Mouse (Mus musculus): Measurements from ENCODE around the gene Sdhaf4. TPM values are rescaled to one million over a fixed set of nuclear protein-coding genes. Genes with fewer than 3 reads are reported as not detected.

Sdhaf4 gene
- total and polyA plus RNA-seq, 2 experiments from 2014 or later = 41.3 to 111 TPM

DNA sequence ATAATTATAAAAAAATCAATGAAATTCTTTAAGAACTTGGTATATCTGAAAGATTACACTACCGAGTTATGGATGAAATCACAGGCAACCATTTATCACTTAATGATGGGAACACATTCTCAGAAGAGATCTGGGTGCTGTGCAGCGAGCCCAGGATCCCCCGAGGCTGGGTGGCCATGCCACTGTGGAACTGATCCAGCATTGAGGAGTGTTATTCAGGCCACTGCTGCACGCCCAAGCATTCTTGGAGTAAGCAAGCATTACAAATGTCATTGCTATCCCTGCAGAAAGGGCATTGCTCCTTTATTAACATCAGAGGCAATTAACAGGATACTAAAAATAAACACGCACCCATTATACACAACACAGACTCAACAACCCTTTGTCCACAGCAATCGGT lies 5.4 kb upstream of the Sdhaf4 start:
- TF ChIP-seq CTCF (IDR thresholded peaks at IDR 0.05) = no peak
- WGBS = 91% methylated on average over 6 of the region's 6 CpGs
- no peak overlapping the region for H3K27ac ChIP-seq (ENCODE audit: low read depth, low read length)
- H3K9ac ChIP-seq (replicated peaks; ENCODE audit: low read length, poor library complexity, severe bottlenecking) = no peak overlapping the region
- H3K4me2 ChIP-seq (ENCODE audit: low read depth, low read length, poor library complexity, severe bottlenecking) = no peak overlapping the region
- no peak for ATAC-seq (ENCODE audit: low FRiP score)
- no peaks in the 10 kb centered on the region for H3K4me1 ChIP-seq (ENCODE audit: insufficient read depth, low read length)
- peaks cover 7% of the 10 kb centered on the region for H3K36me3 ChIP-seq (ENCODE audit: insufficient read depth, low read length)
- no peak for DNase-seq (ENCODE audit: low spot score)
- H3K4me3 ChIP-seq (ENCODE audit: low read depth, low read length) = no peak overlapping the region
- no peaks in the 10 kb centered on the region for H3K27me3 ChIP-seq (ENCODE audit: insufficient read depth, low read length)
- H3K9me3 ChIP-seq (ENCODE audit: low read length) = no peaks in the 10 kb centered on the region

GRCm38 (mm10) chr1:24010016-24010415 lies 4.6 kb upstream of the Sdhaf4 start:
- H3K4me1 ChIP-seq (ENCODE audit: insufficient read depth, low read length) = no peaks in the 10 kb centered on the region
- no peak overlapping the region for H3K4me3 ChIP-seq (ENCODE audit: low read depth, low read length)
- H3K27ac ChIP-seq (ENCODE audit: low read depth, low read length) = no peak overlapping the region
- no peak for DNase-seq (ENCODE audit: low spot score)
- ATAC-seq (ENCODE audit: low FRiP score) = no peak
- no peaks in the 10 kb centered on the region for H3K9me3 ChIP-seq (ENCODE audit: low read length)
- no peak for TF ChIP-seq CTCF (IDR thresholded peaks at IDR 0.05)
- H3K36me3 ChIP-seq (ENCODE audit: insufficient read depth, low read length) = peaks cover 7% of the 10 kb centered on the region
- H3K27me3 ChIP-seq (ENCODE audit: insufficient read depth, low read length) = no peaks in the 10 kb centered on the region
- no peak overlapping the region for H3K9ac ChIP-seq (replicated peaks; ENCODE audit: low read length, poor library complexity, severe bottlenecking)
- no peak overlapping the region for H3K4me2 ChIP-seq (ENCODE audit: low read depth, low read length, poor library complexity, severe bottlenecking)
- 90% methylated on average over 6 of the region's 6 CpGs for WGBS

DNA sequence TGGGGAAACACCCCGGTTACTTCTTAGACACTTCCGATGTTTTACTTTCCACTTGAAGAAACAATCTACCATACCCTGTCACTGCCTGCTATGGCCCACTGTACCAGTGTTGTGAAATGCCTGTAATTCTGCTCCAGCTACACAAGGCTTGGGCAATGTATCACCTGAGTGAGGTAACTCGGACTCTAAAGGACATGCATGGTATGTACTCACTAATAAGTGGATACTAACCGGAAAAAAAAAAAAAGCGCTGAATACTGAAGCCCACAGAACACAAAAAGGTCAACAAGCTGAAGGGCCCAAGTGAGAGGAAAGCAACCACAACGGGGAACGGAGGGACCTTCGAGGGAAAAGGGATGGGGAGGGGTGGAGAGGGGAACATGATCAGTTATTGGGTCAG lies 2.2 kb upstream of the Sdhaf4 start:
- Histone ChIP-seq H3K4me3 (ENCODE audit: low read depth, low read length) (no peak overlapping the region), H3K36me3 (ENCODE audit: insufficient read depth, low read length) (0 out of 2 replicates have a peak, but pooled peaks cover 2% of the 10 kb centered on the region), H3K4me2 (ENCODE audit: low read depth, low read length, poor library complexity, severe bottlenecking) (no peak overlapping the region), H3K27ac (ENCODE audit: low read depth, low read length) (no peak overlapping the region), H3K9me3 (ENCODE audit: low read length) (no peaks in the 10 kb centered on the region), H3K9ac (replicated peaks; ENCODE audit: low read length, poor library complexity, severe bottlenecking) (no peak overlapping the region), H3K27me3 (ENCODE audit: insufficient read depth, low read length) (no peaks in the 10 kb centered on the region), H3K4me1 (ENCODE audit: insufficient read depth, low read length) (peaks cover 6% of the 10 kb centered on the region; the same call in 1 of the 2 replicates)
- no peak for DNase-seq (ENCODE audit: low spot score)
- WGBS = 85% methylated on average over 8 of the region's 8 CpGs
- no peak for ATAC-seq (ENCODE audit: low FRiP score)
- TF ChIP-seq CTCF (IDR thresholded peaks at IDR 0.05) = no peak

DNA sequence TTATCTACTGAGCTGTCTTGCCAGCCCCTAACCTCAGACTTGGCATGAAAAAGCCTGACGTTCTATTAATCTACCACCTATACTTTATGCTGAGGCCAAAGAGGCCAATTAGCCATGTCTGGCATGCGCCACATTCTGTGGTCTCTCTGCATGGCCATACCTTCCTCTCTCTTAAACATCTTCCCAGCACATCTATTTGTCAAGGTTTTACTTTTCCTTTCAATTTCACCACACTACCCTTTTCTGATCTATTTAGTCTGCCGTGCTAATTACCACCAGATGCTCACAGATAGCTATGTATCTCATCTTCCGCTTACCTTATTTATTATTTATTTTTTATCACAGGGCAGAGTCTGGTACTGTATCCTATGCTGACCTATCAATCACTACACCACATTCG lies 6.1 kb downstream of the Sdhaf4 start:
- Histone ChIP-seq H3K27me3 (ENCODE audit: insufficient read depth, low read length) (no peaks in the 10 kb centered on the region), H3K4me3 (ENCODE audit: low read depth, low read length) (no peak overlapping the region), H3K4me1 (ENCODE audit: insufficient read depth, low read length) (peaks cover 3% of the 10 kb centered on the region; the same call in 1 of the 2 replicates), H3K27ac (ENCODE audit: low read depth, low read length) (no peak overlapping the region), H3K4me2 (ENCODE audit: low read depth, low read length, poor library complexity, severe bottlenecking) (no peak overlapping the region), H3K9me3 (ENCODE audit: low read length) (no peaks in the 10 kb centered on the region), H3K36me3 (ENCODE audit: insufficient read depth, low read length) (peaks cover 10% of the 10 kb centered on the region; the same call in 1 of the 2 replicates), H3K9ac (replicated peaks; ENCODE audit: low read length, poor library complexity, severe bottlenecking) (no peak overlapping the region)
- no peak for TF ChIP-seq CTCF (IDR thresholded peaks at IDR 0.05)
- 96% methylated on average over 5 of the region's 5 CpGs for WGBS
- no peak for DNase-seq (ENCODE audit: low spot score)
- ATAC-seq (ENCODE audit: low FRiP score) = no peak

DNA sequence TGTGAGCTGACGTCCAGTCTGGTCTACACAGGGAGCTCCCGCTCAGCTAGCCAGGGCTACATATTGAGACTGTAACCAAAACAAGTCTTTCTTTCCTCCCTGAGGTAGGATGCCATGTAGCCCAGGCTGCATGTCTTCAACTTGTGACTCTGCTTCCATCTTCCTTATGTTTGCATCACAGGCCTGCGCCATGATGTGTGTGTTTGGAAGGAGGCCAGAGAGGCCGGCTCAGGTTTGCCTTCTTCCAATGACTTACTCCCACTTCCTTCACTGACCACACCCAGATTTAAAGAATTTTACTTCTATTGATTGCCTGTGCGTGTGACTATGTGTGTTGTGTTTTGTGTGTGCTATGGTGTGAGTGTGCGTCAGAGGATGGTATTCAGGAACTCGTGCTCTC lies 6.6 kb downstream of the Sdhaf4 start:
- H3K9ac ChIP-seq (replicated peaks; ENCODE audit: low read length, poor library complexity, severe bottlenecking) = no peak overlapping the region
- WGBS = 99% methylated on average over 7 of the region's 7 CpGs
- H3K4me3 ChIP-seq (ENCODE audit: low read depth, low read length) = no peak overlapping the region
- no peaks in the 10 kb centered on the region for H3K4me1 ChIP-seq (ENCODE audit: insufficient read depth, low read length)
- H3K27me3 ChIP-seq (ENCODE audit: insufficient read depth, low read length) = no peaks in the 10 kb centered on the region
- H3K36me3 ChIP-seq (ENCODE audit: insufficient read depth, low read length) = peaks cover 10% of the 10 kb centered on the region; the same call in 1 of the 2 replicates
- no peaks in the 10 kb centered on the region for H3K9me3 ChIP-seq (ENCODE audit: low read length)
- no peak for TF ChIP-seq CTCF (IDR thresholded peaks at IDR 0.05)
- no peak overlapping the region for H3K27ac ChIP-seq (ENCODE audit: low read depth, low read length)
- DNase-seq (ENCODE audit: low spot score) = no peak
- no peak overlapping the region for H3K4me2 ChIP-seq (ENCODE audit: low read depth, low read length, poor library complexity, severe bottlenecking)
- ATAC-seq (ENCODE audit: low FRiP score) = no peak

DNA sequence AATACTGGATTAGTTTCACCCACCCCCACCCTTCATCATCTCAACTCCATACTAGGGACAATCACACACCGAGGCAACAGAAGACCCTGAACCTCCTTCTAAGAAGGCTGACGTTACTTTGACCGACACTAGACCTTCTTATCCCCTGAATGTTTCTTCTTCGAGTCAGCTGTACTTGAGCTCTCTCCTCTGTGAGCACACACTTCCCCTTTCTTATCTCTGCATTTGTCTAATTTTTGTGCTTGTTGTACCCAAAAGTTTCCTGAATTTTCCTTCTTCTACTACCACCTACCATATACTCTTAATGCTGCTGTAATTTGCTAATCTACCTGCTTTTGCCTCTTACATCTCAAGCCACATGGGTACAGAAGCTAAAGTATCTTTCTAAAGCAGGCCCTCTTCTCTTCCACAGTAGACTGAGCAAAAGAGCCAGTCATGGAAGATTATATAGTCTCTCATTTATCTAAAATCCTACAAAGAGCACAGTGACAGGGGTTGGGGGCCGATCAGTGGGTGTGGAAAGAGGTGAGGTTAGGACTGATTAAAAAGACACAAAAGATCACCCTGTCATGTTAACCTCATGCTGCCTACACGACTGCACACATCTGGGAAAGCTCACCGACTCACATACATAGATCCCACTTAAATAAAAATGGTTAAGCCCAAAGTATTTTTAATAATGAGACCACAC lies 7.2 kb downstream of the Sdhaf4 start:
- Histone ChIP-seq H3K4me2 (ENCODE audit: low read depth, low read length, poor library complexity, severe bottlenecking) (no peak overlapping the region), H3K4me1 (ENCODE audit: insufficient read depth, low read length) (no peaks in the 10 kb centered on the region), H3K27ac (ENCODE audit: low read depth, low read length) (no peak overlapping the region), H3K27me3 (ENCODE audit: insufficient read depth, low read length) (no peaks in the 10 kb centered on the region), H3K36me3 (ENCODE audit: insufficient read depth, low read length) (peaks cover 10% of the 10 kb centered on the region; the same call in 1 of the 2 replicates), H3K9ac (replicated peaks; ENCODE audit: low read length, poor library complexity, severe bottlenecking) (no peak overlapping the region), H3K9me3 (ENCODE audit: low read length) (no peaks in the 10 kb centered on the region), H3K4me3 (ENCODE audit: low read depth, low read length) (no peak overlapping the region)
- WGBS = 92% methylated on average over 7 of the region's 7 CpGs
- TF ChIP-seq CTCF (IDR thresholded peaks at IDR 0.05) = no peak
- ATAC-seq (ENCODE audit: low FRiP score) = no peak
- no peak for DNase-seq (ENCODE audit: low spot score)

Measured in midbrain, postnatal 0 days (tissue).